Mouse (Mus musculus) gastrocnemius, adult 2 months (tissue): Measurements from ENCODE around the gene Ddx39b. TPM values are rescaled to one million over a fixed set of nuclear protein-coding genes. Genes with fewer than 3 reads are reported as not detected.
A peak's percentile ranks its signal among the peaks of the same experiment; 100 is the strongest.

ENCODE experiments used
- DNase-seq: peaks from one replicate; pipeline ENCODE4 v3.0.0; 2022
- H3K27ac ChIP-seq: fragments of 200-600 bp; 2 replicates; pipeline ENCODE4 v1.8.1; 2022; ENCODE audit warnings: mild to moderate bottlenecking
- H3K4me3 ChIP-seq: fragments of 200-600 bp; 2 replicates; pipeline ENCODE4 v1.8.1; 2022; ENCODE audit warnings: mild to moderate bottlenecking, moderate library complexity
- CTCF ChIP-seq: fragments of 200-600 bp; IDR thresholded peaks from 2 replicates; pipeline ENCODE4 v1.8.1; 2022; ENCODE audit warnings: antibody characterized with exemption, mild to moderate bottlenecking, moderate library complexity
- intact Hi-C: fragments of 180-260 bp; cut with DNase I; formaldehyde crosslinking; loops from one replicate; pipeline ENCODE4 v1.15.1; 2025
- total RNA-seq, 2 experiments: library from RNA; stranded (reverse); gene quantifications; 2 replicates each; pipeline ENCODE4 v1.2.3; 2021

The Ddx39b gene
- total RNA-seq, 2 experiments from 2014 or later = 83.8 to 94.7 TPM

- Histone ChIP-seq H3K4me3 (peak overlapping the region; percentile 61), H3K27ac (no peak overlapping the region)
- intact Hi-C loops = no loop called here
- no peak for DNase-seq
- TF ChIP-seq CTCF = no peak
Measured at GRCm38 (mm10) chr17:35201128-35201527, 40.4 kb upstream of the Ddx39b start.

GRCm38 (mm10) chr17:35201787-35202186, 39.8 kb upstream of the Ddx39b start, which contains the start of gene Tnf:
TSS of gene Tnf (minus strand) at chr17:35202007.
- intact Hi-C loops = no loop called here
- peak; percentile 69 for DNase-seq
- H3K27ac ChIP-seq = peak within 1 kb of the TSS; percentile 50
- TF ChIP-seq CTCF = no peak
- H3K4me3 ChIP-seq = peak within 1 kb of the TSS; percentile 61

GRCm38 (mm10) chr17:35202442-35202841, 39.1 kb upstream of the Ddx39b start:
- H3K27ac ChIP-seq = no peak overlapping the region
- no peak for TF ChIP-seq CTCF

GRCm38 (mm10) chr17:35204494-35205379, 36.8 kb upstream of the Ddx39b start, which contains the start of gene Lta:
TSS of gene Lta (minus strand) at chr17:35205351.
- intact Hi-C loops = no loop called here
- TF ChIP-seq CTCF = no peak

More at GRCm38 (mm10) chr17:35202442-35202841, 39.1 kb upstream of the Ddx39b start:
- no peak for DNase-seq
- H3K4me3 ChIP-seq = no peak overlapping the region
- intact Hi-C loops = no loop called here

GRCm38 (mm10) chr17:35205380-35205769, 36.2 kb upstream of the Ddx39b start:
- Histone ChIP-seq H3K4me3 (no peak overlapping the region), H3K27ac (no peak overlapping the region)
- no peak for TF ChIP-seq CTCF
- no peak for DNase-seq
- intact Hi-C loops = no loop called here

More at GRCm38 (mm10) chr17:35204494-35205379, 36.8 kb upstream of the Ddx39b start, which contains the start of gene Lta:
- H3K4me3 ChIP-seq = no peak within 1 kb of the TSS
- no peak within 1 kb of the TSS for H3K27ac ChIP-seq
- no peak for DNase-seq

- Histone ChIP-seq H3K27ac (peak overlapping the region; percentile 28; the same call in 1 of the 2 replicates), H3K4me3 (no peak overlapping the region; the same call in 1 of the 2 replicates)
- no peak for DNase-seq
- TF ChIP-seq CTCF = no peak
- intact Hi-C loops = no loop called here
Measured at GRCm38 (mm10) chr17:35209785-35210535, 31.6 kb upstream of the Ddx39b start.

- Histone ChIP-seq H3K27ac (no peak overlapping the region), H3K4me3 (no peak overlapping the region)
- intact Hi-C loops = no loop called here
- TF ChIP-seq CTCF = no peak
- DNase-seq = no peak
Measured at GRCm38 (mm10) chr17:35210593-35210992, 31.0 kb upstream of the Ddx39b start.

GRCm38 (mm10) chr17:35213071-35213470, 28.5 kb upstream of the Ddx39b start:
- TF ChIP-seq CTCF = no peak
- no peak for DNase-seq
- intact Hi-C loops = no loop called here
- no peak overlapping the region for H3K4me3 ChIP-seq
- H3K27ac ChIP-seq = no peak overlapping the region

- no peak for TF ChIP-seq CTCF
- DNase-seq = no peak
- intact Hi-C loops = no loop called here
- Histone ChIP-seq H3K27ac (peak overlapping the region; percentile 80), H3K4me3 (peak overlapping the region; percentile 16)
Measured at GRCm38 (mm10) chr17:35218516-35219193, 22.9 kb upstream of the Ddx39b start.

GRCm38 (mm10) chr17:35219601-35220041, 21.9 kb upstream of the Ddx39b start:
- intact Hi-C loops = no loop called here
- Histone ChIP-seq H3K27ac (peak overlapping the region; percentile 80), H3K4me3 (peak overlapping the region; percentile 34; the same call in 1 of the 2 replicates)
- no peak for DNase-seq
- no peak for TF ChIP-seq CTCF

- Histone ChIP-seq H3K4me3 (peak within 1 kb of the TSS; percentile 44), H3K27ac (peak within 1 kb of the TSS; percentile 80)
- intact Hi-C loops = no loop called here
- TF ChIP-seq CTCF = no peak
- no peak for DNase-seq
Measured at GRCm38 (mm10) chr17:35220156-35220952, 21.2 kb upstream of the Ddx39b start, which contains the start of gene Gm16181. TSS of gene Gm16181 (plus strand) at chr17:35220834.

GRCm38 (mm10) chr17:35222299-35222698, 19.2 kb upstream of the Ddx39b start:
- peak overlapping the region; percentile 70 for H3K27ac ChIP-seq

More at GRCm38 (mm10) chr17:35222299-35222698, 19.2 kb upstream of the Ddx39b start:
- intact Hi-C loops = no loop called here
- H3K4me3 ChIP-seq = peak overlapping the region; percentile 39
- no peak for TF ChIP-seq CTCF
- DNase-seq = peak; percentile 60
